Mouse (Mus musculus) spleen, postnatal 0 days (tissue): ENCODE measurements around the gene Ubox5. TPM values are rescaled to one million over a fixed set of nuclear protein-coding genes. Genes with fewer than 3 reads are reported as not detected.

Experiments
- polyA plus RNA-seq: library from polyadenylated mRNA; unstranded; fragments of >200 nt; fragmentation: Nextera tagmentation; extraction: Ambion mirVana; gene quantifications from 2 replicates; pipeline ENCODE4 v1.2.1, GENCODE M21; 2015

The Ubox5 gene
- polyA plus RNA-seq, result 4.1 and 4.3 TPM in 2 replicates

GRCm38 (mm10) chr2:130629839-130630203 is at the start of gene Ubox5, which contains the start of gene Fastkd5:
TSS of gene Ubox5 (minus strand) at chr2:130630038.
TSS of gene Fastkd5 (minus strand) at chr2:130630027.

GRCm38 (mm10) chr2:130667559-130667958 is 37.7 kb upstream of the Ubox5 start, which contains the start of gene Itpa:
TSS of gene Itpa (plus strand) at chr2:130667610.

GRCm38 (mm10) chr2:130664102-130664701 is 34.4 kb upstream of the Ubox5 start, which contains the start of gene Ddrgk1:
TSS of gene Ddrgk1 (minus strand) at chr2:130664659.

GRCm38 (mm10) chr2:130642684-130643369 is 13.0 kb upstream of the Ubox5 start, which contains the start of gene Lzts3:
TSS of gene Lzts3 (minus strand) at chr2:130642803.

GRCm38 (mm10) chr2:130582552-130582951 is 47.3 kb downstream of the Ubox5 start, which contains the start of gene Avp:
TSS of gene Avp (minus strand) at chr2:130582554.

GRCm38 (mm10) chr2:130575873-130576272 is 54.0 kb downstream of the Ubox5 start, which contains the start of gene Oxt:
TSS of gene Oxt (plus strand) at chr2:130576173.

GRCm38 (mm10) chr2:130563212-130564055 is 66.4 kb downstream of the Ubox5 start, which contains the start of gene Mrps26:
TSS of gene Mrps26 (plus strand) at chr2:130563742.

Other genes starting within 250 kb of the Ubox5 start
- 18.5 and 23.9 TPM in 2 replicates for gene Cpxm1, start 232.5 kb downstream of the Ubox5 start, polyA plus RNA-seq
- gene Gm28372, start 224.8 kb downstream of the Ubox5 start, polyA plus RNA-seq, result not detected in 2 replicates
- gene 1700020A23Rik, start 224.8 kb downstream of the Ubox5 start, polyA plus RNA-seq, result not detected in 2 replicates
- not detected in 2 replicates for gene Tmem239, start 223.6 kb downstream of the Ubox5 start, polyA plus RNA-seq
- 51.9 and 56.3 TPM in 2 replicates for gene Vps16, start 205.7 kb downstream of the Ubox5 start, polyA plus RNA-seq
- 3.8 and 4.5 TPM in 2 replicates for gene Pced1a, start 205.3 kb downstream of the Ubox5 start, polyA plus RNA-seq
- 36.1 and 43.6 TPM in 2 replicates for gene Ptpra, start 179.8 kb downstream of the Ubox5 start, polyA plus RNA-seq
- 64.0 and 70.6 TPM in 2 replicates for gene Mrps26, start 66.3 kb downstream of the Ubox5 start, polyA plus RNA-seq
- gene Oxt, start 53.9 kb downstream of the Ubox5 start, polyA plus RNA-seq, result not detected in 2 replicates
- not detected in 2 replicates for gene Avp, start 47.5 kb downstream of the Ubox5 start, polyA plus RNA-seq
- gene Fastkd5, start within 50 bp of the Ubox5 start, polyA plus RNA-seq, result 8.1 and 8.6 TPM in 2 replicates
- gene Lzts3, start 12.8 kb upstream of the Ubox5 start, polyA plus RNA-seq, result 0.29 and 0.55 TPM in 2 replicates
- 49.6 and 58.7 TPM in 2 replicates for gene Ddrgk1, start 34.6 kb upstream of the Ubox5 start, polyA plus RNA-seq
- gene Itpa, start 37.6 kb upstream of the Ubox5 start, polyA plus RNA-seq, result 55.3 and 57.9 TPM in 2 replicates
- gene Slc4a11, start 67.5 kb upstream of the Ubox5 start, polyA plus RNA-seq, result 0.34 and 0.42 TPM in 2 replicates